Mouse (Mus musculus): ENCODE results near the gene Gm20605.

Gene Gm20605

DNA sequence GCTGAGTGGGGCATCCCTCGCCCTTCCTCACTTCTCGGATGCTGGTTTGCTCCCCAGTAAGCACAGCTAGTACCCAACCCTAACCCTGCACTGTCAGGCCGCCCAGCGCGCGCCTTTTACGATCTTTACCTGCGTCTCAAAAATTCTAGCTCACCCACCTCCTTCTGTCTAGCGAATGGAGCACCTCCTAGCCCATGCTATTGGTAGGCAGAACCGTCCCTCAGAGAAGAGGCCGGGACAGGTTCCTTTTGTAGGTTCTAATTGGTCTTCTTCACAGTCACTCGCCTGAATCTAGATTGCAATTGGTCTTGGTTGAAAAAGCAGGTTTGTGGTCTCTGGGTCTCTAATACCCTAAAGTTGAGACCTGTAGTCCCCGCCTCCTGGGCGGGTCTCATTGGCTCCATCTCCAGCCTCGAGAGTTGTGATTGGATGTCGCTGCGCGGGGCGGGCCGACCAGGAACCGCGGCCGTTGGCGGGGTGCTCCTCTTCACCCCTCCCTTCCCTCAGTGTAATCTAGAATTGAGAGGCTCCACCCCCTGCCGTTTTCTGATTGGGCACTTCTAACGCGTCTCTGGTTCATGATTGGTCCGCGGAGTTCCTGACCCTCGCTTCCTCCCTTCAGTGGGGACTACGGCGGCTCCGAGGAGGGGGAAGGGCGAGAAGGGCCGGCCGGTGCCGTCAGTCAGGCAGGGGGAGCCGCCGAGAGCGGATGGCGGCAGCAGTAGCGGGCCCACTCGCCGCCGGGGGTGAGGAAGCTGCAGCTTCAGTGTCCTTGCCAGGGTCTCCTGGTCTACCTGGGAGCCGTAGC lies at the start of gene Gm20605, which contains the start of the genes Fbxo24 and Lrch4:
Gene Gm20605 (plus strand): TSS at position 678 of the 808 bp plus-strand sequence.
Gene Fbxo24 (minus strand): TSS at position 505 of the 808 bp plus-strand sequence.
Gene Lrch4 (plus strand): TSS at position 624 of the 808 bp plus-strand sequence.
- peak; percentile 100 for DNase-seq (ENCODE audit: low spot score)

DNA sequence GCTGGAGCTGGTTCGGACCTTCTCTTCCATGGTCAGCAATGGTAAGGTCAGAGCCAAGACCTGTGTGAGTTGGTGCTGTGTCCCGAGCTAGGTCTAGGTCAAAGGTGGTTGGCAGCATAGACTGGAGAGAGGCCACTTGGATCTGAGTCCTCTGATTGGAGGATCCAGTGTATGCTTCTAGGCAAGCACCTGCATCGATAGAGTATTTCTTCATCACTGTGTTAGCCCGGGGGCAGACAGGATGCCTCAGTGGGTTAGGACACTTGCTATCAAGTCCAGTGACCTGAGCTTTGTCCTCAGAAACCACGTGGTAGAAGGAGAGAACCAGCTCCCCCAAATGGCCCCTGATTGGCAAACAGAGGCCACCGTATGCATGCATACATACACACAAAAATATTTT lies 48.7 kb upstream of the Gm20605 start:
- DNase-seq (ENCODE audit: low spot score) = no peak

DNA sequence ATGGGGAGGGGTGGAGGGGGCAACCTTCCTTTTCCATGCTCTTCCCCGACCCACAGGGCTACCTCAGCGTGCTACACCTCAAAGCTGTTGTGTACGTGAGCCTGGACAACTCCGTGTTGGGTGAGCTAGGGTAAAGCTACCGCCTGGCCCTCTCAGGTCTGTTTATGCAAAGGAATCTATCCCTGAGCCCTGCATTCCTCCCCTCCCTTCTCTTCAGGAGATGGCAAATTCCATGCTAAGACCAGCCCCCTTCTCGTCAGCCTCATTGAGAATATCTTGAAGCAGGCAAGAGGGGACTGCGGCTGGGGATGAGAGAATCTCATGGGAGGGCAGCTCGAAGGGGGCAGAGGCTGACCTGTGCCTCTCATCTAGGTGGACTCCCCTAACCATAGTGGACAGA lies 46.3 kb upstream of the Gm20605 start:
- peak; percentile 18 for DNase-seq (ENCODE audit: low spot score)

DNA sequence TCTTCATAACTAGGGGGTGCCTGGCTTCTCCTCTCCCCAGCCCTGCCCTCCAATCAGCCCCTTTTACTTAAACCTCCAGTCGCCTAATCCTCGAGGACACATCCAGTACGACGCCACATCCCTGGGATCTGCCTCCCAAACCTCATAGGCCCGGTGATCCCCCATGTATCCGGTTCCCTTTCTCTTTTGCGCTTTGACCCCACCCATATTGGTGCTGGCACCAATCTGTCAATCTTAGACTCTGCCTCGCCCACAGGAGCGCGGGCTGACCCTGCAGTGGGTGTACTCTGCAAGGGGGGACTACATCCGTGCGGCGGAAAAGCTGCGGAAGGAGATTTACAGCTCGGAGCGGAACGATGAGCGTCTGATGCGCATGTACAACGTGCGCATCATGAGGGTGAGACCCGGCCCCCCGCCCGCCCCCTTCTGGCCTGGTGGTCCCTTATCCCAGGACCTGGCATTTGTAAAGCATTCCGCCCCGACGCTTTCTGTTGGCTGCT lies 45.3 kb upstream of the Gm20605 start:
- no peak for DNase-seq (ENCODE audit: low spot score)

DNA sequence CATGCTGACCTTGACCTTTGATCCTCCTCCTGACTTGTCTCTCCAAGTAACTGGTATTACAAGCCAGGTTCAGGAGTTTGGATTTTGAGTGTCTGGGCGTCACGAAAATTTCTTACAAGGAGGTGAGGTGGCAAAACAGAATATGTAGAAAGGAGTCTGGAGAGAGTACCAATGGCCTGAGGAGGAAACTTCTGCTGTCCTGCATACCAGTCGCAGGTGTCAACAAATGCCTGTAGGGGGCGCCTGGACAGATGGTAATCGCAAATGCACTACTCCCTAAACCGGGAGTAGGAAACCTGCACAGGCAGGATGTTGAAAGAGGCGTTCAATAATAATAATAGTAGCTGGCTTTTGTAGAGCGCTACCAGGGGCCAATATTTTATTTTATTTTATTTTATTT lies 44.0 kb upstream of the Gm20605 start:
- peak; percentile 84 for DNase-seq (ENCODE audit: low spot score)

DNA sequence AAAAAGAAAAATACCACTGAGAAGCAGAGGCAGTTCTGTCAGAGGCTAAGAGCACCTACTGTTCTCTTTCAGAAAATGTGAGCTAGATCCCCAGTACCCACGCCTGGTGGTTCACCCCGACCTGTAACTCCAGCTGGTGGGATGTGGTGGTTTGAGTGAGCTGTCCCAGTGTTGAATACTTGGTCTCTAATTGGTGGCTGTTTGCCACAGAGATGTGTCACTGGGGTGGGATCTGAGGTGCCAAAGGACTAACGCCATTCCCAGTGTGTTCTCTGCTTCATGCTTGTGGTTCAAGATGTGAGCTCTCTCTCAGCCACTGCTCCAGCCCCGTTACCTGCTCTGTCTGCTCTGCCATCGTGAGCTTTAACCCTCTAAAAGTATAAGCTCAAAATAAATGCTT lies 38.5 kb upstream of the Gm20605 start:
- DNase-seq (ENCODE audit: low spot score) = no peak

DNA sequence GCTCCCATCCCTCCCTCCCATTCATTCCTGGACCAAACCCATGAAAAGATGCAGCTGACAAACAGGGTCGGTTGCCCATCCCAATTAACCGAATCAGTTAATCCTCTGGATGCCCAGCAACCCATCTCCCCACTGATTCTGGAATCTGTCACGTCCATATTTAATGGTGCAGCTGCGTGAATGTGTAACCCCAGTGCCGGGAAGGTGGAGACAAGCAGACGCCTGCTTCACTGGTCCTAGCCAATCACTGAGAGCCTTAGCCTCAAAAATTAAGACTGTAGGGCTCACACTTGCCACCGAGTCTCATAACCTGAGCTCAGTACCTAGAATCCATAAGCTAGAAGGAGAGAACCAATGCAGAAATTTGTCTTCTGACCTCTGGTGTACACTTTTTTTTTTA lies 33.1 kb upstream of the Gm20605 start:
- DNase-seq (ENCODE audit: low spot score) = no peak

DNA sequence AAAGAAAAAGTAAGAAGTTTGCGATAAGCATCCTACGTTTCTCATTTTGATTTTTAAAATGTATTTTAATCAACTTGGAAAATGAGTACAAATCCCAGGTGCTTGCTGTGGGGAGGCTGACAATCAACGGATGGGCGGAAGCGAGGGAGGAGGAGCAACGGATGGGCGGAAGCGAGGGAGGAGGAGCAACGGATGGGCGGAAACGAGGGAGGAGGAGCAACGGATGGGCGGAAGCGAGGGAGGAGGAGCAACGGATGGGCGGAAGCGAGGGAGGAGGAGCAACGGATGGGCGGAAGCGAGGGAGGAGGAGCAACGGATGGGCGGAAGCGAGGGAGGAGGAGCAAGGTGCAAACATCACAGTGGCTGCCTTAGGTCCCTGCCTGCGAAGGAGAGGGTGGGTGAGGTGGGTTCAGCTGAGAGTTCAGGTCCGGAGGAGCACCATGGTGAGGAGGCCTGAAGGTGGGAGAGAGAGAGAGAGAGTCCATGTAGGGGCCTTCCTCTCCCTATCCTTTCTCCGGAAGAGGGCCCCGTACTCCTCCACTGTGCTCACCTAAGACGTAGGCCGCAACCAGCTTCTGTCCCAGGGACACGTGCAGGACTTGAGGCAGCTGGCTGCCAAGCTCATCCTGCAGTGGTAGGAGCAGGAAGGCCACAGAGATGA lies 32.2 kb upstream of the Gm20605 start:
- peak; percentile 36 for DNase-seq (ENCODE audit: low spot score)

DNA sequence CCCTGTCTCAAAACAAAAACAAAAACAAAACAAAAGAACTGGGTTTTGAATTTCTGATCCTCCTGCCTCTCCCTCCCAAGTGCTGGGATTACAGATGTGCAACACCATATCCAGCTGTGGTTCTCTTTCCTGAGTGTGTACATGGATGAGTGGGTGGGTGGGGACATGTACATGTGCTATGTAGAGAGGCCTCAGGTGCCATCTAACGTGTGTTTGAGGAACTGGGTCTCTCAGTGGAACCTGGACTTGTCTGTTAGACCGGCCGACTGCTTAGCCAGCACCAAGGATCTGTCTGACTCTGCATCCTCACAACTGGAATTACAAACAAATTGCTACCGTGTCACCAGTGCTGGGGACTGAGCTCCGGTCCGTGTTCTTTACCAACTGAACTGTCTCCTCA lies 31.4 kb upstream of the Gm20605 start:
- DNase-seq (ENCODE audit: low spot score) = no peak

DNA sequence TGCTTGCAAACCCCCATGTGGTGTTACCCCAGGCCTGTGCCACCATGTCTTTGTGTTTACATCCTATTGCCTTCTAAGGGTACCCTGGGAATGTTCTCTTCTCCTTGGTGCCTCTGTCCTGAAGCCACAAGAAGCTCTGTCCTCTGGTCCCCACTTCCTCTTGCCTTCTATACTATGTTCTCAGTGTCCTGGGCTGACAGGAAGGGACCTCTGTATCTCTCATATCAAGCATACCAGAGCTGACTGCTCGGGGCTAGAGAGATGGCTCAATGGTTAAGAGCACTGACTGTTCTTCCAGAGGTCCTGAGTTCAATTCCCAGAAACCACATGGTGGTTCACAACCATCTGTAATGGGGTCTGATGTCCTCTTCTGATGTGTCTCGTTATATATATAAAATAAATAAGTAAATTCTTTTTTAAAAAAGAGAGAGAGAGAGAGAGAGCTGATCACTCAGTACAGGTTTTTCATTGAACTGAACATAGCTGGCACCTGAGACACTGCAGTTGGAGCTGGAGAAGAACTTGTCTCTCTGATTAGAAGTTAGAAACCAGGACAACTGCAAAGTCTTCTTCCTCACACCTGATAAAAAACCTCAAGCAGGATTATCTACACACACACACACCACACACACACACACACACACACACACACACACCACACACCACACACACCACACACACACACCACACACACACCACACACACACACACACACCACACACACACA lies 30.7 kb upstream of the Gm20605 start:
- DNase-seq (ENCODE audit: low spot score) = no peak

DNA sequence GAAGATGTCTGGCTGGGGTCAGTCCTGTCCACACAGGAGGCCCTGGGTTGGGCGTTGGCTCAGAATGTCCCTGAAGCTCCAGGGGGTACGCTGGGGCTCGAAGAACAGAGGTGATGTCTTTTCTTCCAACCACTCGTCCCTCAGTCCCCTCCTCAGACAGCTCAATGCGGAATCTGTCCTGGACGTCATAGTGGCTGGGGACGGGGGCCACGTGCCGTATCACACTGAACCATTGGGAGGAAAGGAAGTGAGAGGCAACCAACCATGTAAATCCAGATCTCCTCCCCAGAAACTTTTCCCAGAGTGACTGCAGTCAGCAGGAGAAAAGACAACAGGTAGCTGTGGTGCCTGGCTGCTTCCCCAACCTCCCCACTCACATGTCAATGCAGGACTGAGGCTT lies 29.4 kb upstream of the Gm20605 start:
- no peak for DNase-seq (ENCODE audit: low spot score)

DNA sequence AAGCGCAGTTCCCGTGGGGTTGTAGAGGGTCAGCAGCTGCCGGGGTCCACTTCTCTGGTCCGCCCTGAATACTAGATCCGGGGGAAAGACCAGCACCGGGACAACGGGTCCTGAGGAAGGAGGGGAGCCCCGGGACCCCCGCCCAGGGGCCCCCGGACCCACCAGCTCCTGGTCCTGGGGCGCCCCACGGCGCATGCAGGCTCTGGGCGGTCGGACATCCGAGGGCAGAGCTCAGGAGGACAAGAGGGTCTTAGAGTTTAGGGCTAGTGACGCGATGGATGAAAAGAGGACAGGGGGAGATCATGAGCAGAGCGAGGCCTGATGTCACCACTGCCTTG lies 28.7 kb upstream of the Gm20605 start:
- DNase-seq (ENCODE audit: low spot score) = no peak

DNA sequence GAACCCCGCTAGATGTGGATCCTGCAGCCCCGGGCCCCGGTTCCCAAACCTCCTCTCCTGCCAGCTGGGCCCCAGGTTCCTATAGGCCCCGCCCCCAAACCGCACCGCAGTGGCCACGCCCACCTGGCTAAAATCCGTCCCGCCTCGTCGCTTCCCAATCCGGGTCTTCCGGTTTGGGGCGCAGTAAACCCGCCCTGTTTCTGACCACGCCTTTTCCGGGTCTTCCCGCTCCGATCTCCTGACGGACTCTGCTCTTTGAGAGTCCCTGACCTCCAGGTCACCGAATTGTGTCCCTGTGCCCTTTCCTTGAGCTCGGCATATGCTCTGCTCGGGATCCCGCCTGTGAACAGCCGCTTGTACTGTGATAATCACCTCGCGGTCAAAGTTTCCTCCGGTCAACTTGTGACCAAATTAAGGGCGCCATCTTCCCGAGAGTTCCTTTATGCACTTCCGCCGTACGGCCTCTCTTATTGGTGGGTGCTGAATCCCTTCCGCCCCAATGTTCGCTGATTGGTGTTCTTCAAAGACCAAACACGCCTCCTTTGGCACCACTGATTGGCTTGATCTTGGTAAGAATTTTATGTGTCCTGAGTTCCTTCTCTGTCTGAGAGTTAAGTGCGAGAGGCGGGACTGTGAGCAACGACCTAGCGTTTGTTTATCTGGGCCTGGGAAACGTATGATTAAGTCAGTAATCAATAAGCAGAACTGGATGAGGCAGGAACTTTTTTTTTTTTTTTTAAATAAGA lies 28.2 kb upstream of the Gm20605 start, which contains the start of gene Mospd3:
Gene Mospd3 (minus strand): TSS at position 440 of the 746 bp plus-strand sequence.
- peak; percentile 98 for DNase-seq (ENCODE audit: low spot score)

DNA sequence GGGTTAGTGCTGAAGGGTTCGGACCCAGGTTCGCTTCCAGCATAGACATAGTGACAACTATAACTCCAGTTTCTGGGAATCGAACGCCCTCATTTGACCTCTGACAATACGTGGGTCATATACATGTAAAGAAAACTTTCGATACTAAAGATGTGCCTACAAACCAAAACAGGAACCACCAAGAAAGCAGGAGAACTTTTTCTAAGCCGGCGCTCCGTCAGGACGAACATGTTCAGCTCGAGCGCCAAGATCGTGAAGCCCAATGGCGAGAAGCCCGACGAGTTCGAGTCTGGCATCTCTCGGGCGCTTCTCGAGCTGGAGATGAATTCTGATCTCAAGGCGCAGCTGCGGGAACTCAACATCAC lies 27.6 kb upstream of the Gm20605 start:
- DNase-seq (ENCODE audit: low spot score) = no peak

DNA sequence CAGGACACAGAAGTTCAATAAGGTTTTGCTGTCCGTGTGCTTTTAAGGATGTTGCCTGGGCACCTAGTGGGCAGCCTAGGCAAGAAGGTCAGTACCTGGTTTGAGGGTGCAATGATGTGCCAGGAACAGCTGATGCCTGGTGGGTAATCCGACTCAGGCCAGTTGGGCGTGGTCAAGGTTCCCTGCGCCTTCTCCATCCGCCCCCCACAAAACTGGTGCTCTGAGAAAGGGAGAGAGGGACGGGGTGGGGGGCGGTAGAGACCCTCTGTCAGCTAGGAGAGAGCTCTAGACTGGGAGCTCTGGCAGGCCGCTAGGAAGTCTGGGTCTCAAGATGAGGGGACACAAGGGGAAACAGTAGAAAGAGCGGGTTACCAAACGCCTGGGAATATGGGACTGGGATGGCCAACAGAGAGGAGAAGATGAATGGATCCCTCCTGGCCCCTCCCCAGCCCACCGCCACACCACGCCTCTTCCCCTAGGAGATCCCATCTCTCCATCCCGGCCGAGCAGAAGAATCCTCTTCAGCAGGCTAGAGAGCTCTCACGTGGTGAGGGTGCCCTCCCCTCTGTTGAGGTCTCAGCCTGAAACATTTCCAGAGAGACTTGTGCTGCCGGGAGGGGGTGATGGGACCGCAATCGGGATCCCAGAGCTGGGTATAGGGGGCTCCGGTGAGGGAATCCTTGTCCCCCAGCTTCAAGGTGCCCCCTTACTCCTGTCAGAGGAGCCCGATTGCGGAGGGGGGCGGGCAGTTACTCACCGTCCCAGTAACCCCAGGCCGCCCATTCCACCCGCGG lies 20.9 kb upstream of the Gm20605 start:
- no peak for DNase-seq (ENCODE audit: low spot score)

DNA sequence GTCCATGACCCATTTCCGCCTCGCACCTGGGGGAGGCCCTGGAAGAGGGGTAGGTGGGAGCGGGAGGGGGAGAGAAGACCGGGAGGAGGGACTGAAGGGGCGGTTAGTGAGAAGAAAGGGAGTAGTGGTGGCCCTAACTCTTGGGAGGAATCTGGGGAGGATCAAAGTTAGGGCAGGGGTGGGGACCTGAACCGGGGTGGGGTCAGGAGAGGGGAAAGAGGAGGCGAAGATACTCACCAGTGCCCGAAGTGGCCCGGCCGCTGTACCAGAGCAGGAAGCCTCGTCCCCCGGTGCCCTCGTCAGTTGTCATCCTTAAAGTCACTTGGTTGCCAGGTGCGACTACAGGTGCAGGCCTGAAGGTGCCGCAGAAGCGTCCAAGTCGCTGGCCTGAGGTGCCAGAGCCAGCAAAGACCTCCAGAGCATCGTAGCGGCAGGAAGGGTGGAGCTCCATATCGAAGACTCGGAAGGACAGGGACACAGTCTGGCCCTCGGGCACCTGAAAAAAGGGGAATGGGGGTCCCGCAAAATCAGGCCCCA lies 20.3 kb upstream of the Gm20605 start:
- DNase-seq (ENCODE audit: low spot score) = no peak

DNA sequence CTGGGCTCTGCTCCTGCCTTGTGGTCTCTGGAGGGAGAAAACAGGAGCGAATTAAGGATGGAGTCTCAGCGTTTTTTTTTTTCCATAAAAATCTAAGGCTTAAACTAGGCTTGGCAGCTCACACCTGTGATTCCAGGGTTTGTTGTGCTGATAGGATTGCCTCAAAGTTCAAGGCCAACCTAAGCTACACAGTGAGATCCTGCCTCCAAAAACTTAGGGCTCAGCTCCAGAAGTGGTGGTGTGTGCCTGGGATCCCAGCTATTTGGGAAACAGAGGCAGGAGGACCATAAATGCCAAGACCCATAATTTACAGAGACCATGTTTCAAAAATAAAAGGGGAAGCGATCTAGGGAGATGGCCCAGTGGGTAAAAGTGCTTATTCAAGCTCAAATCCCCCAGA lies 19.7 kb upstream of the Gm20605 start:
- no peak for DNase-seq (ENCODE audit: low spot score)

DNA sequence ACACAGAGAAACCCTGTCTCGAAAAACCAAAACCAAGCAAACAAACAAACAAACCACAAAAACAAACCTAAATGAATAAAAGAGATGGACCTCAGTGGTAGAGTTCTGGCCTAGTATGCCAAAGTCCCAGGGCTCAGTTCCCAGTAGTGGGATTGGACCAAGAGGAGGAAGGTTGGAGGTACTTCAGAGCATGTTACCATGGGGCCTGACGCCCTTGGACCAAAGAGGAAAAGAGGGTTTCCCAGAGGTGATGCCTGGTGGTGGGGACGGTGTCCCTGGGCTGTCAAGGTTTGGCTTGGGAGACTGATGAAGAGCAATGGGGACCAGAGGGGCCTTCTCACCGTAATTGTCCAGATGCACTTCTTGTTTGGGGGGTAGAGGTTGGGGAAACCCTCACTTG lies 18.9 kb upstream of the Gm20605 start:
- no peak for DNase-seq (ENCODE audit: low spot score)

DNA sequence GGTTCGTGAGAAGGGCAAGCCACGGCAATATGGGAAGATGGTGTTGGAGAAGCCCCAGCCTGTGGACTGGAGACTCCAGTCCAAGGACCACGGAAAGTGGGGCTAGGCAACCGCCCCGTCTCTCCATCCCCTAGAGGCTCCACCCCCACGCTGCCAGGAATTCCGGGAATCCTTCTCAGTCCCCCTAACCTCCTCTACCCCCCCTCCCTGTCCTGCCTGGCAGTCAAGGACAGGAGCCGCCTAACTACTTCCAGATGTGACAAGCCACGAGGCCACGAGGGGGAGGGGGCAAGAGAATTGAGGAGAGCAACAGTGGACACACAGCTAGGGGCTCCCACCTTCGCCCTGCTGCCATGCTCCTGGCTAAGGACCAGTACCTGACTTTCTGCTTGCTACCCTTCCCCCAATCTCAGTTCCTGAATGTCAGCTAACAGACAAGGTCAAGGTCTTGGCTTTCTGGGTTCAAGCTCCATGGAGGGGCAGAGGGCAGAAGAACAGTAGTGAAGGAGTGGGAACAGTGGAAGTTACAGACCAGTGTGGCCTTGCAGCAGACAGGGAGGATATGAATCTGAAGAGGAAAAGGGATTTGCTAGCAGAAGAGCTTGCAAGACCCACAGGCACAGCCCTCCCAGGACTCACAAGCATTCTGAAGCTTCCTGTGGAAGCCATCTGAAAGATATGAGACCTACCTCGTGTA lies 18.3 kb upstream of the Gm20605 start:
- DNase-seq (ENCODE audit: low spot score) = peak; percentile 78

DNA sequence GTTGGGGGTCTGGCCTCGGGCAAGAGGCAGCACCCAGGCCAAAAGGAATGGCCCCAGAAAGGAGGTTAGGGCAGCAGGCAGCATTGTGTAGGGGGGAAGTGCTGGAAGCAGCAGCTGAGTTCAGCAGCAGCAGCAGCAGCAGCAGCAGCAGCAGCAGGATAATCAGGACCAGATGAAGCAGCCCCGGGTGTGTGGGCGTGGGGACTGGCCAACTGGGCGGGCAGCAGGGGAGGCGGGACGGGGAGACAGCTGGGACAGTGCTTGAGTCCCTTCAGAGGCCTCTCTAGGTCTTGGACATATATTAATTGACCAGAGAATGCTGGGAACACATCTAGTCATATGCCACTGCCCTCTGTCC lies 17.8 kb upstream of the Gm20605 start:
- DNase-seq (ENCODE audit: low spot score) = peak; percentile 53

Measured in lung, postnatal 25 days (tissue).